Mouse (Mus musculus) E14TG2a.4 (cell line): ENCODE results near the gene Endog.

Experiments
- H3K27me3 ChIP-seq: 2 replicates; pipeline ENCODE4 v1.6.1; 2014; ENCODE audit warnings: low read length, control low read depth; ENCODE audit not compliant: insufficient read depth
- H3K36me3 ChIP-seq: 2 replicates; pipeline ENCODE4 v1.6.1; 2014; ENCODE audit warnings: low read length, control low read depth; ENCODE audit not compliant: insufficient read depth
- H3K4me1 ChIP-seq: replicated peaks from 2 replicates; pipeline ENCODE4 v1.6.1; 2014; ENCODE audit warnings: low read depth, low read length, control low read depth
- H3K4me3 ChIP-seq: replicated peaks from 2 replicates; pipeline ENCODE4 v1.5.1; 2014; ENCODE audit warnings: mild to moderate bottlenecking, low read length
- H3K9me3 ChIP-seq: 2 replicates; pipeline ENCODE4 v1.6.1; 2014; ENCODE audit warnings: low read length, control low read depth
- CTCF ChIP-seq: conservative IDR thresholded peaks from 2 replicates; pipeline ENCODE4 v1.5.1; 2014; ENCODE audit warnings: low read length
- NANOG ChIP-seq: IDR thresholded peaks from 2 replicates; pipeline ENCODE4 v1.6.1; 2014; ENCODE audit warnings: borderline replicate concordance, low read length, mixed read lengths
- POU5F1 ChIP-seq: IDR thresholded peaks from 2 replicates; pipeline ENCODE4 v1.6.1; 2014; ENCODE audit warnings: low read length, borderline replicate concordance

Endog gene

GRCm38 (mm10) chr2:30211408-30212168, 40.3 kb downstream of the Endog start:
- Histone ChIP-seq H3K9me3 (peaks cover 37% of the 10 kb centered on the region), H3K4me3 (no peak overlapping the region), H3K27me3 (peaks cover 5% of the 10 kb centered on the region; the same call in 1 of the 2 replicates), H3K36me3 (no peaks in the 10 kb centered on the region), H3K4me1 (peaks cover 18% of the 10 kb centered on the region)
- TF ChIP-seq NANOG (no peak), CTCF (no peak), POU5F1 (no peak)

GRCm38 (mm10) chr2:30212169-30212545, 40.9 kb downstream of the Endog start:
- no peak for TF ChIP-seq NANOG
- TF ChIP-seq POU5F1 = no peak
- no peak for TF ChIP-seq CTCF
- Histone ChIP-seq H3K36me3 (no peaks in the 10 kb centered on the region), H3K4me1 (peaks cover 16% of the 10 kb centered on the region), H3K27me3 (no peaks in the 10 kb centered on the region), H3K4me3 (no peak overlapping the region), H3K9me3 (peaks cover 43% of the 10 kb centered on the region)

- TF ChIP-seq POU5F1 (no peak), CTCF (no peak), NANOG (no peak)
- H3K27me3 ChIP-seq = no peaks in the 10 kb centered on the region
- H3K4me3 ChIP-seq = no peak overlapping the region
- H3K4me1 ChIP-seq = peaks cover 16% of the 10 kb centered on the region
- H3K36me3 ChIP-seq = no peaks in the 10 kb centered on the region
- H3K9me3 ChIP-seq = peaks cover 51% of the 10 kb centered on the region
These were observed 41.7 kb downstream of the Endog start for GRCm38 (mm10) chr2:30212951-30213350.

- no peaks in the 10 kb centered on the region for H3K36me3 ChIP-seq
- TF ChIP-seq NANOG = no peak
- TF ChIP-seq CTCF = no peak
- TF ChIP-seq POU5F1 = no peak
- no peak overlapping the region for H3K4me3 ChIP-seq
- H3K9me3 ChIP-seq = peaks cover 55% of the 10 kb centered on the region
- peaks cover 16% of the 10 kb centered on the region for H3K4me1 ChIP-seq
- H3K27me3 ChIP-seq = no peaks in the 10 kb centered on the region
These were observed 43.5 kb downstream of the Endog start for GRCm38 (mm10) chr2:30214745-30215144.

GRCm38 (mm10) chr2:30215493-30215892, 44.2 kb downstream of the Endog start:
- Histone ChIP-seq H3K9me3 (peaks cover 55% of the 10 kb centered on the region), H3K36me3 (no peaks in the 10 kb centered on the region), H3K4me3 (no peak overlapping the region), H3K4me1 (peaks cover 12% of the 10 kb centered on the region), H3K27me3 (no peaks in the 10 kb centered on the region)
- TF ChIP-seq POU5F1 = no peak
- TF ChIP-seq CTCF = no peak
- TF ChIP-seq NANOG = no peak

GRCm38 (mm10) chr2:30216293-30216692, 45.0 kb downstream of the Endog start:
- peaks cover 55% of the 10 kb centered on the region for H3K9me3 ChIP-seq
- TF ChIP-seq POU5F1 = no peak
- no peak for TF ChIP-seq CTCF
- no peak for TF ChIP-seq NANOG
- no peaks in the 10 kb centered on the region for H3K36me3 ChIP-seq
- no peak overlapping the region for H3K4me3 ChIP-seq
- peaks cover 8% of the 10 kb centered on the region for H3K4me1 ChIP-seq
- no peaks in the 10 kb centered on the region for H3K27me3 ChIP-seq
